Mouse (Mus musculus) hindbrain, embryonic 15.5 days (tissue): ENCODE data around the gene Fgfr2. TPM values are rescaled to one million over a fixed set of nuclear protein-coding genes. Genes with fewer than 3 reads are reported as not detected.

Experiments
- ATAC-seq: fragments of 200-750 bp; cut with Nextera tagmentation; 2 replicates; pipeline ENCODE4 v1.8.0; 2017; ENCODE audit warnings: low read depth, moderate number of reproducible peaks, moderate TSS enrichment; ENCODE audit not compliant: low FRiP score
- H3K27ac ChIP-seq: fragments of 300-500 bp; sonication (generic); replicated peaks from 2 replicates; pipeline ENCODE4 v1.5.1; 2015; ENCODE audit warnings: mild to moderate bottlenecking, inconsistent platforms
- H3K27me3 ChIP-seq: fragments of 300-500 bp; sonication (generic); 2 replicates; pipeline ENCODE4 v1.6.1; 2015; ENCODE audit warnings: control low read depth, inconsistent platforms
- H3K36me3 ChIP-seq: fragments of 300-500 bp; sonication (generic); 2 replicates; pipeline ENCODE4 v1.6.1; 2015; ENCODE audit warnings: control low read depth, inconsistent platforms
- H3K4me1 ChIP-seq: fragments of 300-500 bp; sonication (generic); replicated peaks from 2 replicates; pipeline ENCODE4 v1.6.1; 2015; ENCODE audit warnings: control low read depth, inconsistent platforms
- H3K4me2 ChIP-seq: fragments of 300-500 bp; sonication (generic); 2 replicates; pipeline ENCODE4 v1.6.1; 2015; ENCODE audit warnings: moderate library complexity, mild to moderate bottlenecking, inconsistent platforms
- H3K4me3 ChIP-seq: fragments of 300-500 bp; sonication (generic); 2 replicates; pipeline ENCODE4 v1.5.1; 2015; ENCODE audit warnings: mild to moderate bottlenecking, inconsistent platforms
- H3K9ac ChIP-seq: fragments of 300-500 bp; sonication (generic); 2 replicates; pipeline ENCODE4 v1.6.1; 2015; ENCODE audit warnings: inconsistent platforms
- H3K9me3 ChIP-seq: fragments of 300-500 bp; sonication (generic); 2 replicates; pipeline ENCODE4 v1.6.1; 2016; ENCODE audit warnings: control low read depth, inconsistent platforms
- WGBS: fragments of 180-500 bp; shearing (Covaris S2); methylation state at CpG from one replicate; pipeline ENCODE4 v1.1.7; 2015; 5-methylcytosine and 5-hydroxymethylcytosine counted together
- polyA plus RNA-seq: library from polyadenylated mRNA; unstranded; fragments of >200 nt; fragmentation: Nextera tagmentation; extraction: Ambion mirVana; gene quantifications from 2 replicates; pipeline ENCODE4 v1.2.1, GENCODE M21; 2015

Gene Fgfr2
- polyA plus RNA-seq, 1 experiment from 2014 or later = 28.5 TPM

DNA sequence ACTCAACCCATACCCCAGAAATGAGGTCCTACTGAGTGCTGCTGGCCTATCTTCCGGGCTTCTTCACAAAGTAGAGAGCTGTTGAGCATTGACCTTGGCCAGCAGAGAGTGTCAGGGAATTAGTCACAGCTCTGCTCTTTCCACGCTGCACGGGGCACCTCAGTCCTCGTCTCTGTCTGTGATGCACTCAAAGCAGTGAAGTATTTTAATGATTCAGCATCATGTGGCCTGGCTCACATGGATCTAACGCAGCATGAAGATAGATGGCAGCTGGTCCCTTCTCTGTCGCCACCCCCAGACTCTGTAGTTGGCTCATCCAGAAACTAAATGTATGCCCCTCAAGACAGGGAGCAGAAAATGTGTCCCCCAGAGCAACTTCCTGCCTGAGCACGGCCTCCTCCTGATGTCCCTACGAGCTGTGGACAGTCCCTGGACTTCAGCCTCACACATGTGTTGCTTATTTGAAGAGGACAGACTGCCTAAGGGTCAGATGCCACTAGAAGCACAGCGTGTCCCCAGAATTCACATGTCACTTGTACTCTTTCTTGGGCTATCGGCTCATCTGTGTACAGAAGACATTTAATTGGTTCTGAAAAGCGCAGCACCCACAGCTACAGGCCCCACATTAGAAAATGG lies 697.7 kb downstream of the Fgfr2 start:
- 43% methylated on average over 11 of the region's 11 CpGs for WGBS

DNA sequence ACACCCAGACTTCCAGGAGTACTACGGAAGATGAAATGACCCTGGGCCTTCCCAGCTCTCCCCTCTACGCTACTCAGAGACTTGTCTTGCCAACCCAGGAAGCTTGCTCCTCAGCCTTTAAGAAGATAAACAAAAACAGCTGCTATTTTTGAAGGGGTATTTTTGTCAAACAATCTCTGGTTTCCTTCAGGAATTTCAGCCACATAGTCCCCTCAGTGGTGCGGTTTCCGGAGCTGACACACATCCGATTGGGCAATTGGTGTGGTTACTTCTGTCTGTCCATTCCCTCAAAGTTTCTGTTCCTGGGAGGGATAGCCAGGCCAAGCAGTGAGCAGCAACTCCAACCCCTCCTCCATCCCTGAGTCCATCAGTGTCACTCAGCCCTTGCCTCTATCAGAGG lies 699.6 kb downstream of the Fgfr2 start:
- Histone ChIP-seq H3K36me3 (no peaks in the 10 kb centered on the region), H3K4me3 (no peak overlapping the region), H3K4me2 (no peak overlapping the region), H3K4me1 (peaks cover 4% of the 10 kb centered on the region), H3K27ac (no peak overlapping the region), H3K9me3 (no peaks in the 10 kb centered on the region), H3K27me3 (no peaks in the 10 kb centered on the region), H3K9ac (no peak overlapping the region)
- ATAC-seq = no peak
- 87% methylated on average over 5 of the region's 5 CpGs for WGBS

More for the DNA sequence above, 697.7 kb downstream of the Fgfr2 start:
- no peak overlapping the region for H3K4me3 ChIP-seq
- H3K27me3 ChIP-seq = no peaks in the 10 kb centered on the region
- no peaks in the 10 kb centered on the region for H3K9me3 ChIP-seq
- ATAC-seq = no peak
- no peak overlapping the region for H3K27ac ChIP-seq
- H3K36me3 ChIP-seq = no peaks in the 10 kb centered on the region
- no peak overlapping the region for H3K9ac ChIP-seq
- no peak overlapping the region for H3K4me2 ChIP-seq
- H3K4me1 ChIP-seq = peaks cover 9% of the 10 kb centered on the region

DNA sequence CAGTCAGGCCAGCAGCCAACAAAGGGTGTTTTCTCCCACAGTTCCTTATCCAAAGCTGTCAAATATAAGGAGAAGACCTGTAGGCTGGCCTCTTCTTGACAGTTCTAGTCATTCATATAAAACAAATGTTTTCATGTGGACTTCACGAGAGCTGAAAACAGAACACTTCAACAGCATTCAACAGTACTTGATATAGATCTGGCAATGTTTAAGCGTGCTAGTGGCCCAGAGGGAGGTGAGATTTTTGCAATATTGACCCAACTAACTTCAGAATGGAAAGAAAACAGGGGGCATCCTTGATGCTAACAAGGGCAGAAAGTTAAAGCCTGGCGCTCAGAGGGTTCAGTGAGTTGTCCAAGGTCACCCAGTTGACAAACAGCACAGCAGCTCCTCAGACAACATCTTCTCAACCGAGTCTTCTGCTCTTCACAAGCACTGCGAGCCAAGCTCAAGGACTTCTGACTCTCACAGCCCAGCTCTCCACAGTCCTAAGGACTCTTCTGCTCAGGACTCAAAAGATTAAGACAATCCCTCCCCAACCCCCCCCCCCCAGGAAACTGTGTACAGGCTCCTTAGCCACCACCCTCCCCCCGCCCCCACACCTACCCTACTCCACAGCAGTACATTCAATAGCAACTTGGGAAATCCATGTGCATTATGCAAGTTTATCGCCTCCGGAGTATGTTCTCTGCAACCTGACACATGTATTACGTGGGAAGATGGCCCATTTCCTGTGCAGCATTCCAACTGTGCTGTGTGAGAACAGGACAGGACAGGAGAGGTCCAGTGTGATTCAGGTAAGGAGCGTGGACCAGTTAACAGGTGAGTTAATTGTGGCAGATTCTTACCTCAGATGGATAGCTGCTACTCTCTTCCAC lies 703.5 kb downstream of the Fgfr2 start:
- no peak overlapping the region for H3K9ac ChIP-seq
- no peak overlapping the region for H3K4me2 ChIP-seq
- H3K4me1 ChIP-seq = peaks cover 9% of the 10 kb centered on the region
- no peak for ATAC-seq
- H3K27me3 ChIP-seq = no peaks in the 10 kb centered on the region
- H3K27ac ChIP-seq = no peak overlapping the region
- WGBS = 94% methylated on average over 10 of the region's 10 CpGs
- H3K4me3 ChIP-seq = no peak overlapping the region
- no peaks in the 10 kb centered on the region for H3K36me3 ChIP-seq
- H3K9me3 ChIP-seq = no peaks in the 10 kb centered on the region

DNA sequence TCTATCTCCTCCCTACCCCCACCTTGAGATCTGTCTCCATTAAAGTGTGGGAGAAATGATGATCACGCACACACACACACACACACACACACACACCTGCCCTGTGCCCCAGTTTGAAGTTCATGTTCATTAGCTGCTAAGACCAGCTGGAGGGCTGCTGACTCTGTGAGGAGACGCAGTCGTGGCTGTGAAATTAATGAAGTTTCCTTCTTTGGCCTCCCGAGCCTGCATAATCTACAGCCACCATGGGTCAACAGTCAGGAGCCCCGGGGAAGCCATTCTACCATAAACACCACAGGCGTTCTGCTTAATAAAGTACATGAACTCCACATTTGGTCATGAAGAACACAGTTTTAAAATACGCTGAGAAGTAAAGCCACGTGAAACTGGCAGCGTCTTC lies 706.3 kb downstream of the Fgfr2 start:
- Histone ChIP-seq H3K36me3 (no peaks in the 10 kb centered on the region), H3K27ac (peak overlapping the region; percentile 10; the same call in 1 of the 2 replicates), H3K27me3 (no peaks in the 10 kb centered on the region), H3K9ac (no peak overlapping the region), H3K4me2 (no peak overlapping the region), H3K4me1 (peaks cover 9% of the 10 kb centered on the region), H3K9me3 (no peaks in the 10 kb centered on the region), H3K4me3 (no peak overlapping the region)
- WGBS = 46% methylated on average over 9 of the region's 9 CpGs
- no peak for ATAC-seq

DNA sequence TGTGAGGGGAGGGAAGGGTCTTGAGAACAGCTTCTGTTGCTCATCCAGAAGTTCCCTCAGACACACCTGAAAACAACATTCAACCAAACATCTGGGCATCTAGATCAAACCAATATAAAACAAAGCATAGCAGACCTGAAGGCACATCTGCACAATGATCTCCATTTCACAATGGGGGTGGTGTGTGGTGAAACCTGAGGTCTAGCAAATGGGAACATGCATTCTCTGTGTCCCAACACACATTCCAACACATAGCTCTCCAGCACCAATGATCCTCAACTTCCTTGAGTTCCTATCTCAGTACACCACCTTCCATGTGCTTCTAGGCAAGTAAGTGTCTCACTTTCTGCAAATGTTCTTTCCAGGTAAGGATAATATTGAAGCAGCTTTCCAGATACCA lies 707.3 kb downstream of the Fgfr2 start:
- Histone ChIP-seq H3K27ac (no peak overlapping the region), H3K9me3 (no peaks in the 10 kb centered on the region), H3K4me2 (no peak overlapping the region), H3K4me3 (no peak overlapping the region), H3K27me3 (no peaks in the 10 kb centered on the region), H3K9ac (no peak overlapping the region), H3K4me1 (peaks cover 9% of the 10 kb centered on the region), H3K36me3 (no peaks in the 10 kb centered on the region)
- no peak for ATAC-seq

DNA sequence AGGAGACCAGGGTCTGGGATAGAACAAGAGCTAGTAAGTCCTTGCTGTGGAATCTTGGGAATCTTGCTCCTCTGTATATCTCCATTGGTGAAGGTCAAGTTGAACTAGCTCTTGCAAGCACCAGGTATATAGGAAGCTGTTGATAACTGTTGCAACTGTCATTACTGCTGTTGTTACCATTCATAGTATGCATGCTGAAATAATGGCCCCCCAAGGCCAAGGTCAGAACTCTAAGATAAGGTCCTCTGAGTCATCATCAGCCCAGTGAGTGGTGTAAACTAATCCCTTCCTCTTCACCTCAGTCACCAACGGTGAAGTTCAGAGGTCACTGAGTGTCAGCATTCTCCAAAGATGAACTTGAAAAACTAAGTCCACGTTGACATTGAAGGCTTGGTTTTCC lies 710.6 kb downstream of the Fgfr2 start:
- H3K4me3 ChIP-seq = no peak overlapping the region
- no peak for ATAC-seq
- H3K9me3 ChIP-seq = no peaks in the 10 kb centered on the region
- peaks cover 9% of the 10 kb centered on the region for H3K4me1 ChIP-seq
- no peak overlapping the region for H3K4me2 ChIP-seq
- H3K27me3 ChIP-seq = no peaks in the 10 kb centered on the region
- H3K27ac ChIP-seq = no peak overlapping the region
- WGBS = 73% methylated on average over 2 of the region's 2 CpGs
- H3K36me3 ChIP-seq = no peaks in the 10 kb centered on the region
- no peak overlapping the region for H3K9ac ChIP-seq

DNA sequence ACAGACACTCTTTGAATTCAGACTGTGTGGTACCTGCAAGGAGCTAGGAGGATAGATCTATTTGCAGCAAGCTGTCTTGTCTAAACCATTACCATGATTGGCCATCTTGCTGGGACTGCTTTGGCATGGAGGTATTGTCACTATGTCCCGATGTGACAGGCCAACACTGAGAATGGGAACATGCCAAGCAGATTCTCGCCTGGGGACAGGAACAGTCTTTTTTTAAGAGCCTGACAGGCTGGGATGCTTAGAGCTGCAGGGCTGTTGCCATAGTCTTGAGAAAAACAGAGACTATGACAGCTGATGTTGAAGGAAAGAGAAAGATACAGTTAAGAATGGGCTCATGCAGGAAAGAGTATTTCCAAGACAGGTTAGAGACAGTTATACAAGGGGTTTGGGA lies 711.4 kb downstream of the Fgfr2 start:
- no peak for ATAC-seq
- whole genome bisulfite sequencing = 64% methylated on average over 2 of the region's 2 CpGs
- H3K27me3 ChIP-seq = no peaks in the 10 kb centered on the region

DNA sequence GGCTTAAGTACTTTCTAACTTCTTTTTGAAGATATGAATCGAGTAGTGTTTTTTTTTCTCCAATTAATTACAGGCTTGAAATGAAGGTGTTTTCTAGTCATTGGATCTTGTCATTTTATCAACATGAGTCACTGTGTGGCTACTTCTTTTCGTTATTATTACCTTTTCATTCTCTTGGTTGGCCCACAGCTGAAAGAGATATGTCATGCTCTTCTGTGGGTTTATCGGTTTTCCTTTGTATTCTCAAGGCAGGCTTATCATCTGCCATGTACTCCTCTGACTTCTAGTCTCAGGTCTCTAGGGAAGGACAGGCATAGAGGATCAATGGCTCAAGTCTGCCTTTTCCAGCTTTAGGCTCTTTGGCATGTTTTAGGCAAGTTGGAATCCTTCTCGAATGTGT lies 712.2 kb downstream of the Fgfr2 start:
- no peak overlapping the region for H3K27ac ChIP-seq
- H3K4me1 ChIP-seq = peaks cover 1% of the 10 kb centered on the region; the same call in 1 of the 2 replicates
- no peaks in the 10 kb centered on the region for H3K27me3 ChIP-seq
- H3K9me3 ChIP-seq = no peaks in the 10 kb centered on the region
- no peaks in the 10 kb centered on the region for H3K36me3 ChIP-seq
- ATAC-seq = no peak
- whole genome bisulfite sequencing = 84% methylated on average over 4 of the region's 4 CpGs
- no peak overlapping the region for H3K4me3 ChIP-seq
- no peak overlapping the region for H3K9ac ChIP-seq
- no peak overlapping the region for H3K4me2 ChIP-seq

More for the DNA sequence above, 711.4 kb downstream of the Fgfr2 start:
- Histone ChIP-seq H3K9me3 (no peaks in the 10 kb centered on the region), H3K4me3 (no peak overlapping the region), H3K4me1 (peaks cover 5% of the 10 kb centered on the region), H3K36me3 (no peaks in the 10 kb centered on the region), H3K9ac (no peak overlapping the region), H3K27ac (no peak overlapping the region), H3K4me2 (no peak overlapping the region)

DNA sequence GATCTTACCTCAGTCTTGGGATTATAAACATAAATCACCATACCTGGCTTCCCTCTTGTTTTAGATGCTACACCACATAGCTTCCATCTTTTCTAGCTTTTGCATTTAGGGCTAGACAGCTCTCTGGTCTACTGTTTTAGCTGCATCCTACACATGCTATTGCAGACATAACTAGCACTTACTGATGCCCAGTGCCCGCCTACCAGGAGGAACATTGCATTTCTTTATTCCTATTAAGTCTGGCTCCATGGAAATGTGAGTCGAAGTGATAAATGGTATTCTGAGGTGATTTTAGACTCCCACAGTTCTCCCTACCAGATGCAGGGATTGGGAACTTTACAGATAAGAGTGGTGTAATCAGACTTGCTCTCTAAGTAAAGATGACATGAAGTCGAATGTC lies 713.3 kb downstream of the Fgfr2 start:
- H3K27ac ChIP-seq = no peak overlapping the region
- H3K9me3 ChIP-seq = no peaks in the 10 kb centered on the region
- no peak overlapping the region for H3K4me3 ChIP-seq
- no peak overlapping the region for H3K9ac ChIP-seq
- no peak overlapping the region for H3K4me2 ChIP-seq
- H3K4me1 ChIP-seq = peaks cover 4% of the 10 kb centered on the region; the same call in 1 of the 2 replicates
- H3K27me3 ChIP-seq = no peaks in the 10 kb centered on the region
- WGBS = 95% methylated on average over 3 of the region's 3 CpGs
- H3K36me3 ChIP-seq = no peaks in the 10 kb centered on the region
- ATAC-seq = no peak

DNA sequence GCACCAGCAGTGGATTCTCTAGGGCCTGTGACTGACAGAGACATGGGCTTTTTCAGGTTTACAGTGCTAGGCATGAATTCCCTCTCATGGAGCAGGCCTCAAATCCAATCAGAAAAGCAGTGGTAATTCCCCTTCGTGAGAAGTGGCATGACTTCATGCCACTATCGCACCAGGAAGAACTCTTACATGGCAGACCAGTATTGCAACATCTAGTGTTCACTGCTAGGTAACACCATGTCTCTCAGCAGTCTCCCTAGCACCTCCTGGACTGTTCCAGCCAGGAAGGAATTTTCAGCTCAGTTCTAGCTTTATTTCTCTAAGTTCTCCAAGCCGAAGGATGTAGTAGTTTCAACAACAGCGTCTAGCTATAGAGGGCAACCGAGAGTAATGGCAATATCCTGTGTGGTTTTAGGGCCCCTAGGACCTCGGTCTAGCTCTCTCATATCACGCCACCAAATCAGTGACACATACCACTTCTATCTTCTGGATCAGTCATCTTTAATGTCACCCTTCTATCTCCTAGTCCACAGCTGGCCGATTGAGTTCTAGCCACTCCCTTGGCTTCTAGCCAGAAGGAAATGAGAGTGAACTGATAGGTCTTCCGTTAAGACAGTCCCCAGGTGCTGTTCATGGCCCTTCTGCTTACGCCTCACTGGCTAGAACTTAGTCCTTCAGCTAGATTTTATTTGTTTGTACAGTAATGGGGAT lies 720.6 kb downstream of the Fgfr2 start:
- Histone ChIP-seq H3K4me2 (no peak overlapping the region), H3K4me3 (no peak overlapping the region), H3K4me1 (peaks cover 7% of the 10 kb centered on the region), H3K36me3 (no peaks in the 10 kb centered on the region), H3K27me3 (no peaks in the 10 kb centered on the region), H3K27ac (no peak overlapping the region), H3K9ac (no peak overlapping the region), H3K9me3 (no peaks in the 10 kb centered on the region)
- 80% methylated on average over 10 of the region's 10 CpGs for WGBS
- ATAC-seq = no peak

DNA sequence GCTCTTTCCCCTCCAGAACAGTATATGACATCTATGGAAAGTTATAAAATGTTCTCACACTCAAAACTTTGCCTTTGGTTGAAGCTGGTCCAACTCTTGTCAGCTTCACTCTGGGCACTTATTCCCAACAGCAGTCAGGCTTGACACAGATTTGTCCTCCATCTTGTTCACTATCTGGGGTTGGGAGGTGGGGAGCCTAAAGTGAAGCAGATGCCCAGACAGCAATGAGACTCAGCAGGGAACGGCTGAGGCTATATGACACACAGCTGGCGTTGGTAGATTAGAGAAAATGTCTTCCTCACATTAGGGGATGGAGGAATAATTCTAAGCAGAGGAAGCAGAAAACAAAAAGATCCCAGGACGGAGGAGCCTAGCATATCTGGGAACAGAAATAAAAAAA lies 724.7 kb downstream of the Fgfr2 start:
- no peak overlapping the region for H3K4me2 ChIP-seq
- H3K27ac ChIP-seq = no peak overlapping the region
- 58% methylated on average over 3 of the region's 3 CpGs for WGBS
- H3K9ac ChIP-seq = no peak overlapping the region
- H3K4me3 ChIP-seq = no peak overlapping the region
- no peaks in the 10 kb centered on the region for H3K36me3 ChIP-seq
- ATAC-seq = no peak
- no peaks in the 10 kb centered on the region for H3K4me1 ChIP-seq
- H3K27me3 ChIP-seq = no peaks in the 10 kb centered on the region
- no peaks in the 10 kb centered on the region for H3K9me3 ChIP-seq

DNA sequence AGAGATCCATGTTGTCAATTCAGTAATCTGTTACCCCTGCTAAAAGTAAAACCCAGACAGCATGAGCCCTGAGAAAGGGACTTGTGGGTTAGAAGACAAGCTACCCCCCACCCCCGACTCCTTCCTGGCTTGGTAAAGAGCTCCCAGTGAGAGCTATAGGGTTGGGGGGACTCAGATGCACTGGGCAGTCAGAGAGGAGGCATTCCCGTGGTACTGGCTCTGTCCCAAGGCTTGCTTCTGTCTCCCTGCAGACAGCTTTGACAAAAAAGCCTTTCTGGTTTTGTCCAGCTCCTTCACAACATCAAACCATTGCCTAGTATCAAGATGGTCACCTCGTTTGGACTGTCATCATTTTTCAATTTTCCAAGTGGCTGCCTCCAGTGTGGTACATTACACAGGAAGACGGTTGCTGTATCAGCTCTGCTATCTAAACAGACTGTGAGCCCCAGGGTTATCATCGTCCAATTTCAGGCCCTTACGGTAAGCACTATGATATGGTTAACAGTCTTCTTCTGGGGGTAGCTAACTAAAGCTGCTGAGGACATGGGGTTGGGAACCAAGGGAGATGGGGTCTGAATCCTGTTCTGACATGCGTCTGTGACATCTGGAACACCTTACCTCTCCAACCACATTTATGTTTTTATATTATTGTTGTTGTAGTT lies 726.4 kb downstream of the Fgfr2 start:
- Histone ChIP-seq H3K9ac (no peak overlapping the region), H3K4me1 (no peaks in the 10 kb centered on the region), H3K27me3 (no peaks in the 10 kb centered on the region), H3K4me2 (no peak overlapping the region), H3K9me3 (no peaks in the 10 kb centered on the region), H3K36me3 (no peaks in the 10 kb centered on the region), H3K4me3 (no peak overlapping the region), H3K27ac (no peak overlapping the region)
- 60% methylated on average over 7 of the region's 7 CpGs for WGBS
- ATAC-seq = no peak
